Mouse (Mus musculus) CH12.LX (cell line): ENCODE measurements around the gene Lzts3.

Source experiments
- CHD1 ChIP-seq: IDR thresholded peaks from 2 replicates; pipeline ENCODE4 v1.6.1; 2012; ENCODE audit warnings: low read depth, low read length, improper control_type of control experiment, inconsistent platforms
- CTCF ChIP-seq, 2 experiments: IDR thresholded peaks in 1 of 2; conservative IDR thresholded peaks in 1 of 2; 2 replicates each; pipeline ENCODE4 v1.5.1; 2011 to 2012; ENCODE audit warnings: low read depth in 2 of 2, low read length in 2 of 2, improper control_type of control experiment in 1 of 2, inconsistent platforms in 1 of 2, mild to moderate bottlenecking in 1 of 2, moderate library complexity in 1 of 2
- EP300 ChIP-seq: IDR thresholded peaks from 2 replicates; pipeline ENCODE4 v1.6.1; 2011; ENCODE audit warnings: low read length, improper control_type of control experiment
- GABPA ChIP-seq: IDR thresholded peaks from 2 replicates; pipeline ENCODE4 v1.6.1; 2012; ENCODE audit warnings: low read depth, low read length, improper control_type of control experiment, inconsistent platforms; ENCODE audit not compliant: insufficient replicate concordance
- KAT2A ChIP-seq: IDR thresholded peaks from 2 replicates; pipeline ENCODE4 v1.6.1; 2012; ENCODE audit warnings: low read length, improper control_type of control experiment, inconsistent platforms; ENCODE audit not compliant: insufficient replicate concordance
- MAZ ChIP-seq: IDR thresholded peaks from 2 replicates; pipeline ENCODE4 v1.6.1; 2012; ENCODE audit warnings: low read depth, mild to moderate bottlenecking, inconsistent platforms, low read length, improper control_type of control experiment, moderate library complexity
- MXI1 ChIP-seq: IDR thresholded peaks from 2 replicates; pipeline ENCODE4 v1.6.1; 2011; ENCODE audit warnings: mild to moderate bottlenecking, low read depth, low read length, improper control_type of control experiment
- MYC ChIP-seq: IDR thresholded peaks from 2 replicates; pipeline ENCODE4 v1.6.1; 2011; ENCODE audit warnings: low read depth, mild to moderate bottlenecking, improper control_type of control experiment, low read length
- POLR2A ChIP-seq: IDR thresholded peaks from 2 replicates; pipeline ENCODE4 v1.6.1; 2011; ENCODE audit warnings: low read depth, mild to moderate bottlenecking, improper control_type of control experiment, low read length
- SMC3 ChIP-seq: IDR thresholded peaks from 2 replicates; pipeline ENCODE4 v1.6.1; 2011; ENCODE audit warnings: low read depth, low read length, improper control_type of control experiment
- TCF12 ChIP-seq: IDR thresholded peaks from 2 replicates; pipeline ENCODE4 v1.6.1; 2014; ENCODE audit warnings: low read depth, mild to moderate bottlenecking, inconsistent platforms, low read length, improper control_type of control experiment
- USF2 ChIP-seq: conservative IDR thresholded peaks from 2 replicates; pipeline ENCODE4 v1.6.1; 2011; ENCODE audit warnings: low read depth, low read length, improper control_type of control experiment
- ZC3H11A ChIP-seq: IDR thresholded peaks from 2 replicates; pipeline ENCODE4 v1.6.1; 2012; ENCODE audit warnings: low read depth, mild to moderate bottlenecking, inconsistent platforms, low read length, improper control_type of control experiment

GRCm38 (mm10) chr2:130679899-130680298 is 37.3 kb upstream of the Lzts3 start:
- no peak for TF ChIP-seq EP300
- no peak for TF ChIP-seq SMC3
- no peak for TF ChIP-seq MAZ
- no peak for TF ChIP-seq CHD1
- no peak for TF ChIP-seq CTCF (conservative IDR thresholded peaks at IDR 0.05 in 1 of 2, IDR thresholded peaks at IDR 0.05 in 1 of 2; ENCODE audit: low read depth in 2 of 2, low read length in 2 of 2)
- TF ChIP-seq POLR2A: no peak
- TF ChIP-seq GABPA: no peak
- no peak for TF ChIP-seq USF2
- TF ChIP-seq MXI1: no peak
- TF ChIP-seq MYC: no peak
- TF ChIP-seq ZC3H11A: no peak
- no peak for TF ChIP-seq KAT2A
- no peak for TF ChIP-seq TCF12
